9 mouse cellular contexts compared by ENCODE assay signal in genomic region chr15:25673231-25673980, GRCm38 (mm10). TPM values are rescaled to one million over a fixed set of nuclear protein-coding genes. Genes with fewer than 3 reads are reported as not detected.
DNase-seq lines count a peak whose midpoint lies in the region; ATAC-seq lines count a peak whose summit lies in the region.
"Had no signal": no experiment of that assay in that cellular context is flagged by ENCODE, and none has a peak within 500 bp of the region (broad histone marks: within the 10 kb centered on the region; RNA-seq: fewer than 3 reads in every experiment).

No protein-coding gene starts in this region.

- 0 out of 2 replicates have a peak overlapping the region, but pooled peaks have one; percentile 29 for H3K27ac ChIP-seq in heart, embryonic 10.5 days
- H3K27ac ChIP-seq in forebrain, embryonic 14.5 days (ENCODE audit: low read depth, low read length): no peak overlapping the region
- H3K27ac ChIP-seq in midbrain, embryonic 12.5 days (replicated peaks): peak overlapping the region; percentile 63
- H3K27ac ChIP-seq: gastrocnemius, adult 2 months had no signal

- 0 out of 2 replicates have a peak, but pooled peaks cover 8% of the 10 kb centered on the region for H3K36me3 ChIP-seq in heart, embryonic 10.5 days
- H3K36me3 ChIP-seq in forebrain, embryonic 14.5 days (ENCODE audit: control insufficient read depth, insufficient read depth, low read length): no peaks in the 10 kb centered on the region
- no peaks in the 10 kb centered on the region for H3K36me3 ChIP-seq in midbrain, embryonic 12.5 days

- intact Hi-C loops in heart, postnatal 10 days (cut with DNase I): no loop called here

- H3K4me1 ChIP-seq in heart, embryonic 10.5 days: peaks cover 42% of the 10 kb centered on the region
- peaks cover 13% of the 10 kb centered on the region for H3K4me1 ChIP-seq in forebrain, embryonic 14.5 days (ENCODE audit: control insufficient read depth, insufficient read depth, low read length)
- H3K4me1 ChIP-seq in midbrain, embryonic 12.5 days: peaks cover 45% of the 10 kb centered on the region

- no peak overlapping the region for H3K4me3 ChIP-seq in heart, embryonic 10.5 days
- H3K4me3 ChIP-seq in forebrain, embryonic 14.5 days (ENCODE audit: low read depth, low read length): no peak overlapping the region
- H3K4me3 ChIP-seq in midbrain, embryonic 12.5 days: no peak overlapping the region
- H3K4me3 ChIP-seq: gastrocnemius, adult 2 months had no signal

- H3K9ac ChIP-seq in forebrain, embryonic 14.5 days (ENCODE audit: low read length): no peak overlapping the region
- no peak overlapping the region for H3K9ac ChIP-seq in midbrain, embryonic 12.5 days (replicated peaks)

- no peak for DNase-seq in heart, embryonic 10.5 days (ENCODE audit: low spot score)
- no peak for DNase-seq in heart, postnatal 10 days
- DNase-seq in CD4-positive, CD25-positive, alpha-beta regulatory T cell, adult 2 months (ENCODE audit: low read depth, low spot score): peak; percentile 11
- no peak for DNase-seq in forebrain, embryonic 14.5 days (ENCODE audit: low spot score)
- no peak for DNase-seq in gastrocnemius, adult 8-10 months (ENCODE audit: low spot score in 2 of 2)
- no peak for DNase-seq in kidney, postnatal 14 days
- DNase-seq in left cerebral cortex, adult 9 months (ENCODE audit: low spot score in 2 of 2): no peak
- DNase-seq: gastrocnemius, adult 2 months had no signal

- H3K9me3 ChIP-seq in heart, embryonic 10.5 days: no peaks in the 10 kb centered on the region
- H3K9me3 ChIP-seq in forebrain, embryonic 14.5 days (replicated peaks; ENCODE audit: control insufficient read depth, low read length): no peaks in the 10 kb centered on the region
- H3K9me3 ChIP-seq in midbrain, embryonic 12.5 days: no peaks in the 10 kb centered on the region

- 22% methylated on average over 6 of the region's 6 CpGs for WGBS in heart, embryonic 10.5 days
- WGBS in forebrain, embryonic 14.5 days: 51% methylated on average over 6 of the region's 6 CpGs
- WGBS in midbrain, embryonic 12.5 days: 36% methylated on average over 6 of the region's 6 CpGs

- 0 out of 2 replicates have a peak, but pooled peaks have one; percentile 6 for ATAC-seq in forebrain, embryonic 14.5 days
- peak; percentile 55 for ATAC-seq in midbrain, embryonic 12.5 days (ENCODE audit: low FRiP score, low read depth)

- H3K27me3 ChIP-seq in heart, embryonic 10.5 days (ENCODE audit: insufficient read depth, poor library complexity, severe bottlenecking): peaks cover 45% of the 10 kb centered on the region
- H3K27me3 ChIP-seq in forebrain, embryonic 14.5 days (replicated peaks; ENCODE audit: control insufficient read depth, insufficient read depth, low read length): no peaks in the 10 kb centered on the region
- H3K27me3 ChIP-seq in midbrain, embryonic 12.5 days: peaks cover 10% of the 10 kb centered on the region; the same call in 1 of the 2 replicates

- no peak overlapping the region for H3K4me2 ChIP-seq in forebrain, embryonic 14.5 days (ENCODE audit: low read length)
- H3K4me2 ChIP-seq in midbrain, embryonic 12.5 days (replicated peaks): peak overlapping the region; percentile 13; the same call in 1 of the 2 replicates

RNA-seq across cellular contexts. Expression of gene Myo10, which starts 51.1 kb away (rescaled TPM):
- polyA plus RNA-seq in heart, embryonic 10.5 days (2016; fragmentation: Nextera tagmentation; extraction: Ambion mirVana): 14.4 and 21.0 TPM in 2 replicates
- 10 to 100 TPM; 52.7 to 61.1 TPM for total RNA-seq in heart, postnatal 10 days (2021)
- 36.2 and 41.6 TPM in 2 replicates for polyA plus RNA-seq in forebrain, embryonic 14.5 days (2014; fragmentation: Nextera tagmentation; extraction: Ambion mirVana)
- polyA plus RNA-seq in midbrain, embryonic 12.5 days (2016; fragmentation: Nextera tagmentation; extraction: Ambion mirVana): 69.9 and 77.7 TPM in 2 replicates
- 10 to 100 TPM; 50.1 to 61.3 (median 55.3) TPM for total RNA-seq in gastrocnemius, adult 8-10 months (2022)
